Mouse (Mus musculus) heart, embryonic 11.5 days (tissue): ENCODE measurements around the gene Nfyb. TPM values are rescaled to one million over a fixed set of nuclear protein-coding genes. Genes with fewer than 3 reads are reported as not detected.

Experiments used
- ATAC-seq: fragments of 200-750 bp; cut with Nextera tagmentation; replicated peaks from 2 replicates; pipeline ENCODE4 v1.8.0; 2017; ENCODE audit warnings: moderate library complexity; ENCODE audit not compliant: insufficient number of reproducible peaks, low FRiP score, low TSS enrichment
- H3K27ac ChIP-seq: fragments of 300-500 bp; sonication (generic); 2 replicates; pipeline ENCODE4 v1.5.1; 2014; ENCODE audit warnings: mild to moderate bottlenecking, low read depth, low read length
- H3K27me3 ChIP-seq: fragments of 300-500 bp; sonication (generic); 2 replicates; pipeline ENCODE4 v1.6.1; 2014; ENCODE audit warnings: mild to moderate bottlenecking, low read length, mixed read lengths; ENCODE audit not compliant: control insufficient read depth, insufficient read depth
- H3K36me3 ChIP-seq: fragments of 300-500 bp; sonication (generic); 2 replicates; pipeline ENCODE4 v1.6.1; 2014; ENCODE audit warnings: mild to moderate bottlenecking, low read length, moderate library complexity, mixed read lengths; ENCODE audit not compliant: control insufficient read depth, insufficient read depth
- H3K4me1 ChIP-seq: fragments of 300-500 bp; sonication (generic); 2 replicates; pipeline ENCODE4 v1.6.1; 2014; ENCODE audit warnings: low read length; ENCODE audit not compliant: control insufficient read depth, insufficient read depth
- H3K4me2 ChIP-seq: fragments of 300-500 bp; sonication (generic); 2 replicates; pipeline ENCODE4 v1.6.1; 2014; ENCODE audit warnings: mild to moderate bottlenecking, moderate library complexity
- H3K4me3 ChIP-seq: fragments of 300-500 bp; sonication (generic); 2 replicates; pipeline ENCODE4 v1.5.1; 2014; ENCODE audit warnings: low read depth, low read length
- H3K9ac ChIP-seq: fragments of 300-500 bp; sonication (generic); 2 replicates; pipeline ENCODE4 v1.6.1; 2014; ENCODE audit warnings: mild to moderate bottlenecking, low read depth, low read length, moderate library complexity
- H3K9me3 ChIP-seq: fragments of 300-500 bp; sonication (generic); replicated peaks from 2 replicates; pipeline ENCODE4 v1.6.1; 2016; ENCODE audit warnings: low read length; ENCODE audit not compliant: control insufficient read depth
- WGBS: fragments of 180-500 bp; shearing (Covaris S2); extraction: QIAGEN DNeasy Blood & Tissue Kit; methylation state at CpG from one replicate; pipeline ENCODE4 v1.1.7; 2014; ENCODE audit not compliant: insufficient replicate concordance; 5-methylcytosine and 5-hydroxymethylcytosine counted together
- polyA plus RNA-seq: library from polyadenylated mRNA; unstranded; fragments of >200 nt; fragmentation: Nextera tagmentation; extraction: Ambion mirVana; gene quantifications from 2 replicates; pipeline ENCODE4 v1.2.1, GENCODE M21; 2014

Gene Nfyb
- polyA plus RNA-seq, 1 experiment from 2014 or later: 27.1 TPM

- no peaks in the 10 kb centered on the region for H3K27me3 ChIP-seq
- H3K9ac ChIP-seq: no peak overlapping the region
- no peak overlapping the region for H3K4me2 ChIP-seq
- H3K36me3 ChIP-seq: no peaks in the 10 kb centered on the region
- H3K9me3 ChIP-seq: no peaks in the 10 kb centered on the region
- 91% methylated on average over 5 of the region's 5 CpGs for WGBS
- no peak for ATAC-seq
- H3K4me1 ChIP-seq: peaks cover 4% of the 10 kb centered on the region
- no peak overlapping the region for H3K27ac ChIP-seq
- no peak overlapping the region for H3K4me3 ChIP-seq
Observed at GRCm38 (mm10) chr10:82774841-82775240, 10.9 kb upstream of the Nfyb start.

- no peaks in the 10 kb centered on the region for H3K36me3 ChIP-seq
- no peaks in the 10 kb centered on the region for H3K4me1 ChIP-seq
- H3K4me2 ChIP-seq: no peak overlapping the region
- H3K27me3 ChIP-seq: no peaks in the 10 kb centered on the region
- no peak overlapping the region for H3K4me3 ChIP-seq
- ATAC-seq: no peak
- whole genome bisulfite sequencing: 62% methylated on average over 9 of the region's 9 CpGs
- H3K9me3 ChIP-seq: no peaks in the 10 kb centered on the region
- H3K9ac ChIP-seq: no peak overlapping the region
- no peak overlapping the region for H3K27ac ChIP-seq
Observed at GRCm38 (mm10) chr10:82771595-82772170, 7.7 kb upstream of the Nfyb start.

- no peaks in the 10 kb centered on the region for H3K27me3 ChIP-seq
- no peak overlapping the region for H3K4me2 ChIP-seq
- WGBS: 85% methylated on average over 2 of the region's 2 CpGs
- H3K9ac ChIP-seq: no peak overlapping the region
- H3K4me3 ChIP-seq: no peak overlapping the region
- no peak overlapping the region for H3K27ac ChIP-seq
- H3K4me1 ChIP-seq: no peaks in the 10 kb centered on the region
- H3K9me3 ChIP-seq: no peaks in the 10 kb centered on the region
- H3K36me3 ChIP-seq: no peaks in the 10 kb centered on the region
- ATAC-seq: no peak
Observed at GRCm38 (mm10) chr10:82770713-82771112, 6.8 kb upstream of the Nfyb start.

- Histone ChIP-seq H3K9ac (no peak overlapping the region), H3K9me3 (no peaks in the 10 kb centered on the region)
- 18% methylated on average over 9 of the region's 9 CpGs for WGBS
Observed at GRCm38 (mm10) chr10:82768901-82769300, 5.0 kb upstream of the Nfyb start.

GRCm38 (mm10) chr10:82762756-82763681 lies 925 bp downstream of the Nfyb start:
- H3K9me3 ChIP-seq: no peaks in the 10 kb centered on the region
- under 1% methylated on average over 47 of the region's 48 CpGs for WGBS
- peaks cover 14% of the 10 kb centered on the region for H3K36me3 ChIP-seq
- peak overlapping the region; percentile 90 for H3K9ac ChIP-seq
- no peaks in the 10 kb centered on the region for H3K27me3 ChIP-seq
- H3K27ac ChIP-seq: peak overlapping the region; percentile 99
- peak overlapping the region; percentile 81 for H3K4me3 ChIP-seq
- H3K4me1 ChIP-seq: peaks cover 19% of the 10 kb centered on the region
- ATAC-seq: peak; percentile 19
- H3K4me2 ChIP-seq: peak overlapping the region; percentile 85

More at GRCm38 (mm10) chr10:82768901-82769300, 5.0 kb upstream of the Nfyb start:
- no peaks in the 10 kb centered on the region for H3K27me3 ChIP-seq
- no peak for ATAC-seq
- 0 out of 2 replicates have a peak overlapping the region, but pooled peaks have one; percentile 4 for H3K4me2 ChIP-seq
- no peak overlapping the region for H3K4me3 ChIP-seq
- H3K36me3 ChIP-seq: no peaks in the 10 kb centered on the region
- peaks cover 3% of the 10 kb centered on the region; the same call in 1 of the 2 replicates for H3K4me1 ChIP-seq
- no peak overlapping the region for H3K27ac ChIP-seq

GRCm38 (mm10) chr10:82761037-82761811 lies 2.7 kb downstream of the Nfyb start:
- ATAC-seq: no peak
- Histone ChIP-seq H3K9me3 (no peaks in the 10 kb centered on the region), H3K9ac (no peak overlapping the region), H3K4me1 (peaks cover 19% of the 10 kb centered on the region), H3K36me3 (peaks cover 28% of the 10 kb centered on the region), H3K4me3 (no peak overlapping the region), H3K27me3 (no peaks in the 10 kb centered on the region), H3K27ac (no peak overlapping the region), H3K4me2 (no peak overlapping the region)
- 85% methylated on average over 9 of the region's 9 CpGs for WGBS

- ATAC-seq: no peak
- H3K27me3 ChIP-seq: no peaks in the 10 kb centered on the region
- H3K4me1 ChIP-seq: peaks cover 19% of the 10 kb centered on the region
- WGBS: 90% methylated on average over 5 of the region's 5 CpGs
- H3K36me3 ChIP-seq: peaks cover 40% of the 10 kb centered on the region
- no peak overlapping the region for H3K27ac ChIP-seq
- H3K9me3 ChIP-seq: no peaks in the 10 kb centered on the region
- no peak overlapping the region for H3K9ac ChIP-seq
- no peak overlapping the region for H3K4me2 ChIP-seq
- H3K4me3 ChIP-seq: no peak overlapping the region
Observed at GRCm38 (mm10) chr10:82759706-82760105, 4.2 kb downstream of the Nfyb start.

GRCm38 (mm10) chr10:82758878-82759277 lies 5.1 kb downstream of the Nfyb start:
- Histone ChIP-seq H3K36me3 (peaks cover 43% of the 10 kb centered on the region), H3K27ac (no peak overlapping the region), H3K4me3 (no peak overlapping the region), H3K9ac (no peak overlapping the region), H3K9me3 (no peaks in the 10 kb centered on the region), H3K4me2 (no peak overlapping the region), H3K27me3 (no peaks in the 10 kb centered on the region), H3K4me1 (peaks cover 16% of the 10 kb centered on the region)
- no peak for ATAC-seq
- WGBS: 100% methylated on average over 3 of the region's 3 CpGs
